10 mouse cellular contexts compared by ENCODE assay signal in genomic region chr1:4623268-4623667, GRCm38 (mm10).
A peak's percentile ranks its signal among the peaks of the same experiment; 100 is the strongest.
DNase-seq lines count a peak whose midpoint lies in the region; ATAC-seq and TF ChIP-seq lines count a peak whose summit lies in the region.
"Had no signal": no experiment of that assay in that cellular context is flagged by ENCODE, and none has a peak within 500 bp of the region (broad histone marks: within the 10 kb centered on the region; RNA-seq: fewer than 3 reads in every experiment).

No protein-coding gene starts in this region.

- ATAC-seq in kidney, embryonic 15.5 days (replicated peaks; ENCODE audit: low FRiP score): no peak
- peak; percentile 55; the same call in 1 of the 2 replicates for ATAC-seq in lung, postnatal 0 days
- ATAC-seq: forebrain, embryonic 13.5 days had no signal

- no peak overlapping the region for H3K27ac ChIP-seq in MEL (ENCODE audit: control insufficient read depth, low read depth, low read length)
- H3K27ac ChIP-seq in kidney, embryonic 15.5 days: peak overlapping the region; percentile 75
- H3K27ac ChIP-seq in lung, postnatal 0 days (ENCODE audit: low read length): peak overlapping the region; percentile 26
- H3K27ac ChIP-seq: forebrain, embryonic 13.5 days; limb, embryonic 12.5 days had no signal

- TF ChIP-seq RAD21 in MEL (IDR thresholded peaks at IDR 0.05; ENCODE audit: low read depth, low read length): no peak

- no peak overlapping the region for H3K4me3 ChIP-seq in MEL (ENCODE audit: control insufficient read depth in 1 of 2, insufficient read depth in 1 of 2, low read depth in 2 of 2, low read length in 2 of 2)
- H3K4me3 ChIP-seq in kidney, embryonic 15.5 days (replicated peaks): no peak overlapping the region
- H3K4me3 ChIP-seq in lung, postnatal 0 days (ENCODE audit: low read depth, low read length): no peak overlapping the region
- H3K4me3 ChIP-seq: forebrain, embryonic 13.5 days; limb, embryonic 12.5 days had no signal

- no peaks in the 10 kb centered on the region for H3K27me3 ChIP-seq in MEL (ENCODE audit: control insufficient read depth in 1 of 2, insufficient read depth in 2 of 2, low read length in 2 of 2)
- no peaks in the 10 kb centered on the region for H3K27me3 ChIP-seq in kidney, embryonic 15.5 days
- H3K27me3 ChIP-seq in lung, postnatal 0 days (replicated peaks; ENCODE audit: insufficient read depth, low read length): no peaks in the 10 kb centered on the region
- H3K27me3 ChIP-seq: forebrain, embryonic 13.5 days; limb, embryonic 12.5 days had no signal

- peak; percentile 6 to 13 for DNase-seq in adrenal gland, postnatal 36 days
- DNase-seq in adrenal gland, postnatal 4 days (ENCODE audit: low spot score in 2 of 2): no peak
- peak; percentile 8 for DNase-seq in MEL (ENCODE audit: low read depth, low spot score)
- DNase-seq in lung, postnatal 0 days (ENCODE audit: low spot score): peak; percentile 17
- DNase-seq in cerebellum, adult 11 months: no peak
- DNase-seq in frontal cortex, postnatal 36 days (ENCODE audit: low spot score in 2 of 2): no peak
- DNase-seq in right cerebral cortex, adult 2 months (ENCODE audit: low spot score in 2 of 2): no peak

- no peak overlapping the region for H3K4me2 ChIP-seq in kidney, embryonic 15.5 days
- no peak overlapping the region for H3K4me2 ChIP-seq in lung, postnatal 0 days (replicated peaks; ENCODE audit: low read depth, low read length)
- H3K4me2 ChIP-seq: forebrain, embryonic 13.5 days; limb, embryonic 12.5 days had no signal

- no peaks in the 10 kb centered on the region for H3K36me3 ChIP-seq in MEL (ENCODE audit: control insufficient read depth in 1 of 2, insufficient read depth in 2 of 2, low read length in 2 of 2)
- no peaks in the 10 kb centered on the region for H3K36me3 ChIP-seq in kidney, embryonic 15.5 days
- no peaks in the 10 kb centered on the region for H3K36me3 ChIP-seq in lung, postnatal 0 days (ENCODE audit: insufficient read depth, low read length)
- H3K36me3 ChIP-seq: limb, embryonic 12.5 days had no signal

- no peaks in the 10 kb centered on the region for H3K9me3 ChIP-seq in MEL (replicated peaks; ENCODE audit: insufficient read depth, low read length)
- no peaks in the 10 kb centered on the region for H3K9me3 ChIP-seq in kidney, embryonic 15.5 days (replicated peaks)
- no peaks in the 10 kb centered on the region for H3K9me3 ChIP-seq in lung, postnatal 0 days (ENCODE audit: low read length)
- H3K9me3 ChIP-seq: forebrain, embryonic 13.5 days; limb, embryonic 12.5 days had no signal

- 27% methylated on average over 2 of the region's 2 CpGs for WGBS in kidney, embryonic 15.5 days
- 7% methylated on average over 2 of the region's 2 CpGs for WGBS in lung, postnatal 0 days

- no peak for TF ChIP-seq EP300 in MEL (IDR thresholded peaks at IDR 0.05; ENCODE audit: low read depth in 1 of 2, low read length in 2 of 2)
- no peak for TF ChIP-seq EP300 in lung, postnatal 0 days (IDR thresholded peaks at IDR 0.05)

- no peak for TF ChIP-seq POLR2A in MEL (IDR thresholded peaks at IDR 0.05; ENCODE audit: control insufficient read depth in 1 of 2, insufficient read depth in 1 of 2, low read depth in 1 of 2, low read length in 2 of 2, poor library complexity in 1 of 2)

- no peak for TF ChIP-seq CTCF in MEL (IDR thresholded peaks at IDR 0.05 in 2 of 3, conservative IDR thresholded peaks at IDR 0.05 in 1 of 3; ENCODE audit: control insufficient read depth in 1 of 3, insufficient read depth in 1 of 3, low read depth in 2 of 3, low read length in 3 of 3, poor library complexity in 1 of 3, severe bottlenecking in 1 of 3)
- TF ChIP-seq CTCF in lung, postnatal 0 days (IDR thresholded peaks at IDR 0.05): no peak

- H3K9ac ChIP-seq in MEL (ENCODE audit: control insufficient read depth, low read depth, low read length, poor library complexity, severe bottlenecking): no peak overlapping the region
- no peak overlapping the region for H3K9ac ChIP-seq in kidney, embryonic 15.5 days
- H3K9ac ChIP-seq in lung, postnatal 0 days (replicated peaks; ENCODE audit: low read depth): no peak overlapping the region
- H3K9ac ChIP-seq: forebrain, embryonic 13.5 days; limb, embryonic 12.5 days had no signal

- no peaks in the 10 kb centered on the region; a peak in 1 of 4 replicates for H3K4me1 ChIP-seq in MEL (ENCODE audit: control insufficient read depth in 1 of 2, insufficient read depth in 2 of 2, low read length in 2 of 2)
- peaks cover 14% of the 10 kb centered on the region for H3K4me1 ChIP-seq in kidney, embryonic 15.5 days
- no peaks in the 10 kb centered on the region; the same call in 1 of the 2 replicates for H3K4me1 ChIP-seq in lung, postnatal 0 days (ENCODE audit: insufficient read depth, low read depth, low read length)
- H3K4me1 ChIP-seq: forebrain, embryonic 13.5 days; limb, embryonic 12.5 days had no signal

- no peaks in the 10 kb centered on the region for H3K79me2 ChIP-seq in MEL (ENCODE audit: control insufficient read depth, insufficient read depth, low read length, poor library complexity)

TF ChIP-seq in MEL, 35 proteins besides CTCF, POLR2A, EP300 and RAD21:
- TF ChIP-seq ELF1 (IDR thresholded peaks at IDR 0.05; ENCODE audit: low read depth, low read length) (no peak), POLR2AphosphoS5 (IDR thresholded peaks at IDR 0.05; ENCODE audit: borderline replicate concordance, low read depth, low read length) (no peak), CHD2 (IDR thresholded peaks at IDR 0.05; ENCODE audit: low read length) (no peak), RCOR1 (IDR thresholded peaks at IDR 0.05; ENCODE audit: low read depth, low read length) (no peak), MYC (IDR thresholded peaks at IDR 0.05; ENCODE audit: low read depth, low read length) (no peak), GATA1 (IDR thresholded peaks at IDR 0.05; ENCODE audit: low read depth, low read length) (no peak), GABPA (IDR thresholded peaks at IDR 0.05; ENCODE audit: low read depth, low read length) (no peak), ZMIZ1 (IDR thresholded peaks at IDR 0.05; ENCODE audit: low read depth, low read length) (no peak), ETS1 (IDR thresholded peaks at IDR 0.05; ENCODE audit: low read depth, low read length) (no peak), MAX (IDR thresholded peaks at IDR 0.05; ENCODE audit: low read length) (no peak), SIN3A (IDR thresholded peaks at IDR 0.05; ENCODE audit: low read length) (no peak), MXI1 (IDR thresholded peaks at IDR 0.05; ENCODE audit: low read depth, low read length) (no peak), NRF1 (IDR thresholded peaks at IDR 0.05; ENCODE audit: insufficient read depth, low read depth, low read length, poor library complexity, severe bottlenecking) (no peak), ZC3H11A (IDR thresholded peaks at IDR 0.05; ENCODE audit: low read depth, low read length) (no peak), POLR2AphosphoS2 (IDR thresholded peaks at IDR 0.05; ENCODE audit: low read length) (no peak)

Comparison
In these comparisons a context has a peak if more than half of its experiments do, and no peak if none do; other contexts are left out.
1. DNase-seq: peak in adrenal gland, postnatal 36 days (2 of 2), MEL (single experiment) and lung, postnatal 0 days (single experiment); none in adrenal gland, postnatal 4 days (0 of 2), cerebellum, adult 11 months (single experiment), frontal cortex, postnatal 36 days (0 of 2) and right cerebral cortex, adult 2 months (0 of 2).